Mouse (Mus musculus) 416B (cell line): Measurements from ENCODE around the gene Gm20814.
"Not testable (repeated sequence)": the region's sequence is repeated elsewhere in the genome, so short reads cannot be mapped to it uniquely, and the experiment has no call there.

Source experiments
- DNase-seq: peaks from one replicate; pipeline ENCODE4 v3.0.0; 2011; ENCODE audit warnings: low read depth

Gene Gm20814

GRCm38 (mm10) chrY:75195556-75195955, at the start of gene Gm20814:
Gene Gm20814, plus strand, starts transcription at chrY:75195856.
- not testable (repeated sequence) for DNase-seq
